Mouse (Mus musculus) embryonic facial prominence, embryonic 12.5 days (tissue): ENCODE measurements at regions not wholly inside any gene's neighbourhood (a gene's known extent, or its start where the extent isn't known, plus 50 kb on each side); places are given as distances from the start of the nearest gene placed in this dataset.

Source experiments
- ATAC-seq: fragments of 200-750 bp; cut with Nextera tagmentation; 2 replicates; pipeline ENCODE4 v1.8.0; 2017; ENCODE audit not compliant: insufficient number of reproducible peaks, insufficient read depth, low FRiP score, low TSS enrichment
- H3K27ac ChIP-seq: fragments of 300-500 bp; sonication (generic); 2 replicates; pipeline ENCODE4 v1.5.1; 2016; ENCODE audit warnings: mild to moderate bottlenecking
- H3K27me3 ChIP-seq: fragments of 300-500 bp; sonication (generic); 2 replicates; pipeline ENCODE4 v1.6.1; 2016; ENCODE audit warnings: mild to moderate bottlenecking, moderate library complexity
- H3K36me3 ChIP-seq: fragments of 300-500 bp; sonication (generic); 2 replicates; pipeline ENCODE4 v1.6.1; 2016; ENCODE audit warnings: mild to moderate bottlenecking
- H3K4me1 ChIP-seq: fragments of 300-500 bp; sonication (generic); 2 replicates; pipeline ENCODE4 v1.6.1; 2016
- H3K4me2 ChIP-seq: fragments of 300-500 bp; sonication (generic); replicated peaks from 2 replicates; pipeline ENCODE4 v1.6.1; 2016; ENCODE audit warnings: mild to moderate bottlenecking, moderate library complexity
- H3K4me3 ChIP-seq: fragments of 300-500 bp; sonication (generic); 2 replicates; pipeline ENCODE4 v1.5.1; 2016; ENCODE audit warnings: mild to moderate bottlenecking
- H3K9ac ChIP-seq: fragments of 300-500 bp; sonication (generic); 2 replicates; pipeline ENCODE4 v1.6.1; 2016; ENCODE audit warnings: mild to moderate bottlenecking, moderate library complexity
- H3K9me3 ChIP-seq: fragments of 300-500 bp; sonication (generic); 2 replicates; pipeline ENCODE4 v1.6.1; 2016; ENCODE audit warnings: mild to moderate bottlenecking, moderate library complexity
- WGBS: fragments of 180-500 bp; shearing (Covaris S2); methylation state at CpG from one replicate; pipeline ENCODE4 v1.1.7; 2016; 5-methylcytosine and 5-hydroxymethylcytosine counted together

- ATAC-seq, result no peak
- 64% methylated on average over 1 of the region's 1 CpGs for WGBS
- Histone ChIP-seq H3K9ac (no peak overlapping the region), H3K27ac (no peak overlapping the region), H3K27me3 (no peaks in the 10 kb centered on the region), H3K36me3 (no peaks in the 10 kb centered on the region), H3K4me2 (no peak overlapping the region), H3K9me3 (no peaks in the 10 kb centered on the region), H3K4me3 (no peak overlapping the region), H3K4me1 (no peaks in the 10 kb centered on the region)
Observed at GRCm38 (mm10) chr3:83701075-83701474, 65.0 kb upstream of the Sfrp2 start.

GRCm38 (mm10) chr3:83704559-83704958 is 61.6 kb upstream of the Sfrp2 start:
- peak; percentile 35; the same call in 1 of the 2 replicates for ATAC-seq
- H3K4me3 ChIP-seq, result no peak overlapping the region
- H3K9me3 ChIP-seq, result no peaks in the 10 kb centered on the region
- H3K9ac ChIP-seq, result no peak overlapping the region
- H3K4me1 ChIP-seq, result 0 out of 2 replicates have a peak, but pooled peaks cover 3% of the 10 kb centered on the region
- no peak overlapping the region for H3K27ac ChIP-seq
- no peaks in the 10 kb centered on the region for H3K36me3 ChIP-seq
- no peaks in the 10 kb centered on the region for H3K27me3 ChIP-seq
- 88% methylated on average over 11 of the region's 11 CpGs for WGBS
- H3K4me2 ChIP-seq, result no peak overlapping the region

GRCm38 (mm10) chr3:83705253-83705652 is 60.9 kb upstream of the Sfrp2 start:
- Histone ChIP-seq H3K4me3 (no peak overlapping the region), H3K27me3 (no peaks in the 10 kb centered on the region), H3K9me3 (no peaks in the 10 kb centered on the region), H3K36me3 (no peaks in the 10 kb centered on the region), H3K4me1 (peaks cover 6% of the 10 kb centered on the region; the same call in 1 of the 2 replicates), H3K9ac (no peak overlapping the region), H3K27ac (no peak overlapping the region), H3K4me2 (no peak overlapping the region)
- no peak for ATAC-seq
- WGBS, result 96% methylated on average over 6 of the region's 6 CpGs

GRCm38 (mm10) chr3:83706531-83707243 is 59.4 kb upstream of the Sfrp2 start:
- ATAC-seq, result no peak
- Histone ChIP-seq H3K9ac (no peak overlapping the region), H3K9me3 (no peaks in the 10 kb centered on the region), H3K4me2 (no peak overlapping the region), H3K27me3 (no peaks in the 10 kb centered on the region), H3K27ac (no peak overlapping the region), H3K36me3 (no peaks in the 10 kb centered on the region), H3K4me1 (peaks cover 17% of the 10 kb centered on the region), H3K4me3 (no peak overlapping the region)
- WGBS, result 64% methylated on average over 13 of the region's 13 CpGs

- H3K27ac ChIP-seq, result no peak overlapping the region
- no peak overlapping the region for H3K4me3 ChIP-seq
- ATAC-seq, result no peak
- no peaks in the 10 kb centered on the region for H3K9me3 ChIP-seq
- H3K27me3 ChIP-seq, result no peaks in the 10 kb centered on the region
- no peak overlapping the region for H3K9ac ChIP-seq
- H3K36me3 ChIP-seq, result no peaks in the 10 kb centered on the region
- H3K4me2 ChIP-seq, result no peak overlapping the region
- peaks cover 17% of the 10 kb centered on the region for H3K4me1 ChIP-seq
- WGBS, result 86% methylated on average over 7 of the region's 7 CpGs
Observed at GRCm38 (mm10) chr3:83707278-83707677, 58.8 kb upstream of the Sfrp2 start.

- Histone ChIP-seq H3K4me3 (no peak overlapping the region), H3K27me3 (no peaks in the 10 kb centered on the region), H3K36me3 (no peaks in the 10 kb centered on the region), H3K9me3 (no peaks in the 10 kb centered on the region), H3K27ac (no peak overlapping the region), H3K4me2 (no peak overlapping the region), H3K9ac (no peak overlapping the region), H3K4me1 (peaks cover 17% of the 10 kb centered on the region)
- 69% methylated on average over 3 of the region's 4 CpGs for WGBS
- no peak for ATAC-seq
Observed at GRCm38 (mm10) chr3:83708973-83709372, 57.1 kb upstream of the Sfrp2 start.

- no peak for ATAC-seq
- Histone ChIP-seq H3K4me3 (no peak overlapping the region), H3K9ac (no peak overlapping the region), H3K27me3 (no peaks in the 10 kb centered on the region), H3K4me2 (no peak overlapping the region), H3K36me3 (no peaks in the 10 kb centered on the region), H3K4me1 (peaks cover 17% of the 10 kb centered on the region), H3K27ac (no peak overlapping the region), H3K9me3 (no peaks in the 10 kb centered on the region)
- 49% methylated on average over 1 of the region's 1 CpGs for WGBS
Observed at GRCm38 (mm10) chr3:83709531-83709930, 56.6 kb upstream of the Sfrp2 start.

GRCm38 (mm10) chr3:83710995-83711541 is 55.1 kb upstream of the Sfrp2 start:
- ATAC-seq, result 0 out of 2 replicates have a peak, but pooled peaks have one; percentile 61
- H3K27ac ChIP-seq, result peak overlapping the region; percentile 77
- H3K36me3 ChIP-seq, result no peaks in the 10 kb centered on the region
- no peaks in the 10 kb centered on the region for H3K27me3 ChIP-seq
- WGBS, result 33% methylated on average over 10 of the region's 10 CpGs
- H3K4me2 ChIP-seq, result no peak overlapping the region
- no peak overlapping the region for H3K9ac ChIP-seq
- no peak overlapping the region for H3K4me3 ChIP-seq
- H3K4me1 ChIP-seq, result peaks cover 21% of the 10 kb centered on the region
- H3K9me3 ChIP-seq, result no peaks in the 10 kb centered on the region

GRCm38 (mm10) chr3:83712355-83712754 is 53.8 kb upstream of the Sfrp2 start:
- no peak overlapping the region for H3K27ac ChIP-seq

GRCm38 (mm10) chr3:83714572-83714971 is 51.5 kb upstream of the Sfrp2 start:
- Histone ChIP-seq H3K36me3 (no peaks in the 10 kb centered on the region), H3K4me3 (no peak overlapping the region), H3K27ac (no peak overlapping the region), H3K4me2 (no peak overlapping the region), H3K4me1 (peaks cover 27% of the 10 kb centered on the region), H3K9me3 (no peaks in the 10 kb centered on the region), H3K9ac (no peak overlapping the region), H3K27me3 (no peaks in the 10 kb centered on the region)
- no peak for ATAC-seq
- 56% methylated on average over 6 of the region's 6 CpGs for WGBS

More at GRCm38 (mm10) chr3:83712355-83712754, 53.8 kb upstream of the Sfrp2 start:
- H3K27me3 ChIP-seq, result no peaks in the 10 kb centered on the region
- H3K9ac ChIP-seq, result no peak overlapping the region
- 66% methylated on average over 2 of the region's 2 CpGs for WGBS
- no peak overlapping the region for H3K4me2 ChIP-seq
- H3K36me3 ChIP-seq, result no peaks in the 10 kb centered on the region
- no peaks in the 10 kb centered on the region for H3K9me3 ChIP-seq
- no peak overlapping the region for H3K4me3 ChIP-seq
- no peak for ATAC-seq
- H3K4me1 ChIP-seq, result peaks cover 22% of the 10 kb centered on the region
